Mouse (Mus musculus): ENCODE measurements around the gene Obscn.

Obscn gene

GRCm38 (mm10) chr11:59135904-59136452 is at the start of gene Obscn:
Gene Obscn (minus strand): TSS chr11:59136402.
- no peak for DNase-seq

- DNase-seq, result no peak
Measured at GRCm38 (mm10) chr11:59185490-59185889, 49.3 kb upstream of the Obscn start.

- peak; percentile 57 to 76 for DNase-seq
Measured at GRCm38 (mm10) chr11:59183821-59184220, 47.6 kb upstream of the Obscn start.

- DNase-seq, result peak; percentile 48 to 70
Measured at GRCm38 (mm10) chr11:59182864-59183331, 46.7 kb upstream of the Obscn start, which contains the start of gene Gjc2. Gene Gjc2 (minus strand): TSS chr11:59183213.

GRCm38 (mm10) chr11:59176921-59177320 is 40.7 kb upstream of the Obscn start:
- DNase-seq, result no peak

- no peak for DNase-seq
Measured at GRCm38 (mm10) chr11:59176475-59176874, 40.3 kb upstream of the Obscn start.

- peak in 1 of 2 experiments; percentile 50 for DNase-seq
Measured at GRCm38 (mm10) chr11:59174189-59174838, 38.1 kb upstream of the Obscn start.

- no peak for DNase-seq
Measured at GRCm38 (mm10) chr11:59170549-59170948, 34.3 kb upstream of the Obscn start.

- no peak for DNase-seq
Measured at GRCm38 (mm10) chr11:59169807-59170206, 33.6 kb upstream of the Obscn start.

- DNase-seq, result peak in 1 of 2 experiments; percentile 24
Measured at GRCm38 (mm10) chr11:59165616-59166241, 29.5 kb upstream of the Obscn start.

- DNase-seq, result no peak
Measured at GRCm38 (mm10) chr11:59164384-59164783, 28.2 kb upstream of the Obscn start.

- peak; percentile 97 to 99 for DNase-seq
Measured at GRCm38 (mm10) chr11:59163255-59164236, 27.3 kb upstream of the Obscn start, which contains the start of gene Iba57. Gene Iba57 (minus strand): TSS chr11:59163739.

GRCm38 (mm10) chr11:59162443-59163254 is 26.4 kb upstream of the Obscn start:
- no peak for DNase-seq

- DNase-seq, result no peak
Measured at GRCm38 (mm10) chr11:59161398-59161797, 25.2 kb upstream of the Obscn start.

- no peak for DNase-seq
Measured at GRCm38 (mm10) chr11:59159558-59159957, 23.4 kb upstream of the Obscn start.

- DNase-seq, result no peak
Measured at GRCm38 (mm10) chr11:59159099-59159498, 22.9 kb upstream of the Obscn start.

GRCm38 (mm10) chr11:59155900-59156299 is 19.7 kb upstream of the Obscn start:
- no peak for DNase-seq

- DNase-seq, result no peak
Measured at GRCm38 (mm10) chr11:59154220-59154619, 18.0 kb upstream of the Obscn start.

GRCm38 (mm10) chr11:59151729-59152128 is 15.5 kb upstream of the Obscn start:
- no peak for DNase-seq

- DNase-seq, result no peak
Measured at GRCm38 (mm10) chr11:59149302-59149701, 13.1 kb upstream of the Obscn start.

- DNase-seq, result no peak
Measured at GRCm38 (mm10) chr11:59142962-59143361, 6.8 kb upstream of the Obscn start.

All from kidney, postnatal 36 days (tissue).